Mouse (Mus musculus): ENCODE results near the gene Lag3.

Lag3 gene

DNA sequence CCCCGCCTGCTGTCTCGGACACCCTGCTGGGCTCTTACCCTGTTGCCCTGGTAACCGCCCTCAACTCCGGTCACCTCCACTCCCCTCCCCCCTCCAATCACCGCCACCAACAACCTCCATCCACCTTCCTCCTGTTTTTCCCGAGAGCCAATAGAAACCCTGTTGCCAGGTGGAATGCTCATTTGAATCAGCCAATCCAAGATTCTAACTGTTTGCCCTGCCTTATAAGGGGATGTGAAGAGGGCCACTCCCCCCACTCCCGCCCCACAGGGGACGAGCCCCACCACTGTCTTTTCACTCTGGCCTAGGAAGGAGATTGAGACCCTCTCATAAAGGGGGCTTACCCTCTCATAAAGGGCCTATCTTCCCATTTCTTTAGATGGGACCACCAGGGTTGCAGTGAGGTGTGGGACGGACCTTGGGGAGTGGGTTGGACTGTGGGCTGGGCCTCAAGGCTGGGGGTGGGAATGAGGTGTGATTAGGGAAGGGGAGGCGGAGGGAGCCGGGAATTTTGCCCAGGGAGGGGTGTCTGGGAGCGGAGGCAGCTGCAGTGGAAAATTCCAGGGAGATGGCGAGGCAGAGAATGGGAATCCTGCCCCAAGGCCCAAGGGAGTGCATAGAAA, 8.3 kb upstream of the Lag3 start, which contains the start of gene Ptms:
Gene Ptms, minus strand, starts transcription at position 409 of the 623 bp plus-strand sequence.
- peak; percentile 95 to 100 for DNase-seq

DNA sequence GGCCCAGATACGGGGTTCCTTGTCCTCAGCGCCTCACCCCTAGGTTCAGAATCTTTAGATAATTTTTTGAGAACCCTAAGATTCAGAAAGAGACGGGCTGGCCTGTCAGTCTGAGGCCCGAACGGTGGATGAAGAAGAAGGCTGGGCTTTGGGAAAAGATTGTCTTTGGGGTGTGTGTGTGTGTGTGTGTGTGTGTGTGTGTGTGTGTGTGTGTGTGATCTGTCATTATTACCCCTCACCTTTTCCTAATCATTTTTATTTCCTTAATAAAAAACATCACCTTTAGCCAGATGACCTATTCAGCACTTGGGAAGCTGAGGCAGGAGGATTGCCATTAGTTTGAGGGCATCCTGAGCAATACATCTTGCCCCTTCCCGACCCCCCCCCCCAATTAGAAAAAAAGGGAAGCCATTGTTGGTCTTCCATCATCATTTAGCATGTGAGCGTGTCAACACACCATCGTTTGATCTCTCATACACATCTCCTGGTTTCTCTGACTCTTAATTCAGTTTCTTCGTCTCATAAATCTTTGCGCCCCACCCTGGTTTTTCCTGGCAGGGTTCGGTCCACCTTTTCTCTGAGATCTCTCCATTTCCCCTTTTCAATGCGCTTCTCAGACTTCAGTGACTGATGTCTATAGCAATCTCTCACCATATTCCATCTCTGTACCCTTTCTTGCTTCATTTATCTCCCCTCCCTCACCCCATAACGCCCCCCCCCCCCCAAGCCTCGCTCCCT, 7.6 kb upstream of the Lag3 start:
- DNase-seq: peak in 1 of 2 experiments; percentile 50

DNA sequence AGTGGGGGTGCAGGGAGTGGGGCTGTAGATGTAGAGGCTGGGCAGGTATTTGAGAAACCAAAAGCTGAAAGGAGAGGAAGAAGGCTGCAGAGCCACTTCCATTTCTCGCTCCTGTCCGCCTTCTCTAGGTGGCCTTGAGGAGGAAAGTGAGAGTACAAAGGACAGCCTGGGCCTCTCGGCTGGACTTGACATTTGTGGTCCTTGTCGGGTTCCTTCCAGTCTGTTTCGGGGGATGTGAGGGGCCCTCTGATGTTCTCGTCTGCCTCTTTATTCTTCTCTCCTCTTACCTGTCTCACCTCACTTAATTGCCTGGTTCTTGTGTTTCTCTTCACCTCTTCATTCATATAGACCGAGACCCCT, 6.8 kb upstream of the Lag3 start:
- no peak for DNase-seq

DNA sequence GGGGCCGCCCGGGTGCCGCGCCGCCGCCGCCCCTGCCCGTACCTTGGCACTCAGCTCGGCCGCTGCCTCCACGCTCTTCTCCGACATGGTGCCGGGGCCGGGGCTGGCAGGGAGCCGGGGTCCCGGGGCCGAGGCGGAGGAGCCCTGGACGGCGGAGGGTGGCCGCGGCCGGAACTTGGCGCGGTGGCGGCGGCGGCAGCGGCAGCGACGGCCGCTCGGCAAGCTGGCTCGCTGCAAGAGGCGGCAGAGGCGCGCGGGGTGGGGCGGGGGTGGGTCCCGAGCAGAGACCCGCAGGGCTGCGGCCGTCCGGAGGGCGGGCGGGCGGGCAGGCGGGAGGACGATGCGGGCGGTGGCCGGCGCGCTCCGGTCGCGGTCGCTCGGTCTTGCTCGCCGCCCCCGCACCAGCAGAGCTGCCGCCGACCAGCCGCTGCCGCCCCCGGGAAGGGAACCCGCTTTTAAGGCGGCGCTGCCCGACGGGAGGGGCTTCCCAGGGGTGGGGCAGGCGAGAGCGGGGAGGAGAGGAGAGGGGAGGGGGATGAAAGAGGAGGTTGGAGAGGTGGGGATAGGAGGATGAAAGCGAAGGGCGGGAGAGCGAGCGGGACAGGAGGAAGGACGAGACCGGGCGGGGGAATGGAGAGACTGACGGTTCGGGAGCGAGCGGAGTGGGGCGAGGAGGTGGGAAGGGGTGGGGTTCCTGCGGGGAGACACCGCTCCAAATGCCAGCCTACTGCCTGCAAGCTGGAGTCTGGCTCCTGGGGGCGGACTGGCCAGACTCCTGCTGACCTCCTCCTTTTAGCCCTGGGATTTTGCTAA, 6.2 kb upstream of the Lag3 start:
- peak; percentile 92 to 99 for DNase-seq

DNA sequence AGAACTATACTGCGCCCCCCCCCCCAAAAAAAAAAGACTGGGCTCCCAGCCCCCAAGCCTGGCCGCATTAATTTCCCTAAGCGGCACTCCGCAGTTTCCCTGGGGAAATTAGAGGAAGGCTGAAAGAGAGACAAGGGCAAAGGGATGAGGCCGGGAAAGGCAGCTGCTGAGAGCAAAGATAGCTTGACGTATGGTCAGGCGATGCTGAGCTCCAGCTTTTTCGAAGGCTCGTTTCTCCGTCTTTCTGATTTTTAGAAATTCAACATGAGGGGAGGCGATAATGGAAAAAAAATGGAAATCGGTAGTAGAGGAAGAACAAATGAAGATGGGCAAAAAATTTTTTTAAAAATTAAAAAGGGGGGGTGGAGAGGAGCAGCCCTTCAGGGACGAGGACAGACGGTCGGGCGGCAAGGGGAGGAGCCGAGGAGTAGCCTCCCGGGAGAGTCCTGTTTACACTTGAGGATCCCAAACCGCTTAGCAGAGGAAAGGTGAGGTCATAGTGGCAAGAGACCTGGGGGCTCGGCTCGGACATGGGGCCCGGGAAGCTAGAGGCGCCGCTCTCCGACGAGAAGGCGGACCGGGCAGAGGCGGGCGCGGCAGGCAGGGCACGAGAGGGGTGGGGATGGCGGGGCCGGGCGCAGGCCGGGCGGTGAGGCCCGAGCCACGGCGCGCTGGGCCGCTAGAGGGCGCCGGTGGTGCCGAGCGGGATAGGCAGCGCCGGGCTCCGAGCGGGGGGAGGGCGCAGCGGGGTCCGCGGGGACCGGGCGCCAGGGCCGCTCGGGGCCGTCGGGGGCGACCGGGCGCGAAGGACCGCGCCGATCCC, 5.4 kb upstream of the Lag3 start:
- peak; percentile 93 to 99 for DNase-seq

DNA sequence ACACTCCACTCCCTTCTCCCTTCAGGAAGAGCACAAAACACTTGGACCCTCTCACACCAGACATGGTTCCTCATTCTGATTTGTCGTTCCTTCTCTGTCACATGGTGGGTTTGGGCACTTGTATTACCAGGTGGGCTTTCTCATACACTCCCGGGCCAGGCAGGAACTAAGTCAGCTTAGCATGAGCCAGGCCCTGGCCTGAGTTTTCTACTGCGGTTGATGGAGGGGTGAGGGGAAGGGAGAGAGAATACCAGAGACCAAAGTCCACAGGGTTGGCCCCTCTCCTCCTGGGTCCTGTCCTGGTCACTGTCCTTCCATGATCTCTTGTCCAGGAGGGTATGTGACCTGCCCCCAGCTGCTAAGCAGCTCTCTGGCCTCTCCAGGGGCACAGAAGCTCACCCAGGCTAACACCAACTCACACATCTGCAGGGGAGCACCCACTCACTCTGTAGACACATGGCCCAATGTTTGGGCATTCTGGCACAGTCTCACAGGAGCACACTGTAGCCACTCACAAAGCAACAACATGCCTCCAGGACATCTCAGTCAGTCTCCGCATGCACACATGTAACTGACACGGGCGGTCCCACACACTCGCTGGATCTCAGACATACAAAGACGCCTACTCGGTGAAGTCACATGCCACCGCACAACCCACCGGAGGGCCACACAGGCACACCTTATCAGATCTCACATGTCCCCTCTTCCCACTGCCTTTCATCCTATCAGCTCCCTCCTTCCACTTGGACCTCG, 4.6 kb upstream of the Lag3 start:
- peak; percentile 43 to 54 for DNase-seq

DNA sequence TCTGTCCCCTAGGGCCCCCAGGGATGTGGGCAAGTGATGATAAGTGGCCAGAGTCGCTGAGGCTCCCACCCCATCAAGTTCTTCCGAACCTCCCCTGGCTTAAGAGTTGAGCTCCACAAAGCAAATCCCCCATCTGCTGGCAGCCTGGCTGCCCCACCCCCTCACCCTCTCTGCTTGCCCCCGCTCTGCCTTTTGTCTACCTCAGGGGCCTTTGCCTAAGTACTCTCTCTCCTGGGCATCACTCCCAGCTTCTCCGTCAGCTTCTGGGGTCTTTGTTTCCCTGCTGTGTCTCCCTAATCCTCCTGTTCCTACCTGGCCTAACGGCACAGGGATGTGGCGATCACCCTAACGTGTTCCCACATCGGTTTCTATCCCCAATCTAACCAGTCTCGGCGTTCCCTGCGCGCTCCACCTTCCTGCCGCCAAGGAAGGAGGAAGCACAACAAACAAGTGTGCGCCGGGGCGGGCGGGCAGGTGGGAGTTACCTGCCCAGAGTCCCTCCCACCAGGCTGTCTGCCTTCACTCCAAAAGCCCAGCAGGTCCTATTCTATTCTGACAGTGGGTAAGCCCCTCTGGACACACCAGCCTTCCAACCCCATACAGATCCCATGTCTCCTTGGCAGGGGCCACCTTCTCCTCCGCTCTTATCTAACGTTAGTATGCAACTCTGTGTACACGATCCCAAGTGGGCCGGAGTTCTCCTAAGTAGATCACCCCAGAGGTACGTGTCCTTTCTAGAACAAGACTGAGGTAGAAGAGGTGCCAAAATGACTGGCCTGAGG, 3.8 kb upstream of the Lag3 start:
- peak; percentile 55 for DNase-seq

DNA sequence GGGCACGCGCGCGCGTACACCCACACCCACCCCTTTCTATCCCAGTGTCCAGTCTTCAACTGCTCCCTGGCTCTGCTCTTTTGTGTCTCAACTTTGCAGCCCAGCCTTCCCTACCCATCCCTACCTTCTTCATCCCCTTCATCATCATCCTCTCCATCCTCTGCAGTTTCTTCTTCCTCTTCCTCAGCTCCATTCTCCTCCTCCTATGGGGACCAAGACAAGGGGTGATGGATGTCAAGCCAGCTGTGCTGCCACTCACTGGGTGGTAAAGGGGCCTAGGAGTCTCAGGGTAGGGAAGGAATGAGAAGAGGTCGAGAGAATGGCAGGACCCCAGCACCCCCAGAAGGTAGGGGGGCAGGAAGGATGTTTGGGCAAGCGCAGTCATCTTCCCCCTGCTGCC, 3.0 kb upstream of the Lag3 start:
- no peak for DNase-seq

DNA sequence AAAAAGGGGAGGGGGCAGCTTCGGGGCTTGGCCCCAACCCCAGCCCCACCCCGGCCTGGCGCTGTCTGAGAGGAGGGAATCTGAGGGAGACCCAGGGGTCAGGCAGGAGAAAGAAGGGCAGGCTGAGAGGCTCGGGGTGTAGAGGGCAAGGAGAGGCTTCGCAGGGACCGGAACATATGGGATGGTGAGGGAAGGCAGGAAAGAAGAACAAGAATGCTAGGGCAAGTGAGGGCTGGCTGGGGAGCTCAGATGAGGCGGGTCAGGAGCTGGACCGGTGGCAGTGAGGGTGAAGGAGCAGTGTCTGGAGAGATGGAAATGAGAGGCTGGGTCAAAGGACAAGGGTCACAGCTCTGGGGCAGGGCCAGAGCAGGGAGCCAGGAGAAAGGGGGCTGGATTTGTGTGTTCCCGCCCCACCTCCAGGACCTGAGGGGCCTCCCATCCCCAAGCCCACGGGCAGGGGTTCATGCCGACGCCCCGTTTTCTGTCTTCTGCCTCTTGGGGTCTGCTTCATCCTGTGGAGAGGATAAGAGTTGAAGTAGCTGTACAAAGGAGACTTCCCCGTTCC, 2.3 kb upstream of the Lag3 start:
- no peak for DNase-seq

DNA sequence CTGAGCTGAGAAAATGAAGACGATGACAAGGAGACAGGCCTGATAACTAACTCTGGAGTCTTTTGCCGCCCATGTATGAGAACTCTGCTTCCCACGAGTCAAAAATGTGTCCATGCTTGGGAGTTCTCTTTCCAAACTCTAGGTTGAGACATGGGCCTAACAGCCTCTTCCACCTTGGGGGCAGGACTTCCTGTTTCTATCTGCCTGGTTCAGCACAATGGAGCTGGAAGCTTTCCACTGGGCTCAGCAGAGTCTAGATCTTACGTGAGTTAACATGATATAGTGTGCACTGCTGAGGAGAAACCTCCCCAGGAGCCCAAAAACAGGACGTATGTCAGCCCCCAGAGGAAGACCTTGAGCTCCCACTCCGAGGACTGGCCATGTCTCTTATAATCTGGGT, 1.7 kb upstream of the Lag3 start:
- DNase-seq: no peak

DNA sequence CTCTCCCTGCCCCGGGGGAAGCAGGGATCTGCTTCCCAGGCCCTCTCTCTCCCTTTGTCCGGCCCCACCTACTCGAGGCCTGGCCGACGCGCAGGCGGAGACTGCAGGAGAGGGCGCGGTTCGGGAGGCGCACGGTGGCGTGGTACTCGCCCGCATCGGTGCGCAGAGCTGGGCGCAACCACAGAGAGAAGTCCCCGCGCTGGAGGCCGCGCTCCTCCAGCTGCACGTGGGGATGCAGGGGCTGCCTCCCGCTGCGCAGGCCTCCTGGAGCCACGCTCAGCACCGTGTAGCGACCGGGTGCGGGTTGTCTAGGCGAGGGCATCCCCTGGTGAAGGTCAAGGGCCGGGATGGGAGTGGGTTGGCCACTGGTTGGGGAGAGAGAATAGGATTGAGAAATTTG, 1.5 kb downstream of the Lag3 start:
- DNase-seq: peak in 1 of 2 experiments; percentile 39

DNA sequence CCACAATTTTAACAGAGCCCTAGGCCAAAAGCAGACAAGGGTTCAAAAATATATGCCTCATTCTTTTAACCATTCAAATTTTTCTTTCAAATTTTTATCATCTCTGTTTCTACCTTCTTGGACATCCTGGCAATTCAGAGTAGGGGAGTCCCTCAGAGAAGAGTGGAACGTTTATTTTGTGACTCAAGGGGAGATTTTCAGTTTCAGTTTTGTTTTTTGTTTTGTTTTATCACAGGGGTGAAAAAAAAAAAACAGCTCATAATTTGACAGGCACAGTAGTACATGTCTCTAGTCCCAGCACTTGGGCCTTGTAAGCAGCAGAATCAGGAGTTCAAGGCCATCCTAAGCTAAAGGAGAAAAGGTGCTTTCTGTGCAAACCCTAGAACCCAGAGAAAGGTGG, 3.7 kb downstream of the Lag3 start:
- DNase-seq: no peak

DNA sequence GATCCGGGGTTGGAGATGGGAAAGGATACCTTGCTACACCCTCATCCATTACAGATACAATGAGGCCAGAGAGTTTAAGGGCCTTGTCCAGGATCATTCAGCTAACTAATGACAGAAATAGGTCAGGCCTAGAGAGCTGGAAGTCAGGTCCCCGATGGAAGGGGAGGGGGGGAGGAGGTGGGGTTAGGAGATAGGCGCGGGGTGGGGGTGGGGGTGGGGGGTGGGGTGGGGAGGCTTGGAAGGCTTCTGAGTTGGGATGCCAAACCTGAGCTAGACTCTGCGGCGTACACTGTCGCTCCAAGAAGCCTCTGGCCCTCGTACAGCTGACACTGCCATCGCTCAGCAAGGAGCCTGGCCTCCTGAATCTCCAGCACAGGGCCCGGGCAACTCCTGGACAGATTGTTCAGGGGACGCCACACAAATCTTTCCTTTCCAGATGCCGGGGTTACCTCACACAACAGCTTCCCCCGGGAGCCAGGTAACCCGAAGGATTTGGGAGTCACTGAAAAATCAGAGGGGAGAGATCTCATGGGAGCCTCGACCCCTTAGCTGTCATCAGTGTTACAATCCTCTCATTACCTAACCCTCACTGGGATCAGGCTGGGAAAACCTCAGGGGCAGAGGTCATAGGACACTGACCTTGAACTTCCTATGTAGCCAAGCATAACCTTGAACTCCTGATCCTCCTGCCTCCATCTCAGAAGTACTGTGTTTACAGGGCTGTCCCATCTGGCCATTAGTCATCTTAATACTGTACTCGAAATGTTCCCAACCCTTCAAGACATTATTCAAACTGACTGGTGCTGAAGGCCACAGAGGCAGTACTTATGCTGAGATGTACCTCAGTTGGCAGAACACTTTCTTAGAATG, 6.3 kb downstream of the Lag3 start:
- peak; percentile 33 to 36 for DNase-seq

DNA sequence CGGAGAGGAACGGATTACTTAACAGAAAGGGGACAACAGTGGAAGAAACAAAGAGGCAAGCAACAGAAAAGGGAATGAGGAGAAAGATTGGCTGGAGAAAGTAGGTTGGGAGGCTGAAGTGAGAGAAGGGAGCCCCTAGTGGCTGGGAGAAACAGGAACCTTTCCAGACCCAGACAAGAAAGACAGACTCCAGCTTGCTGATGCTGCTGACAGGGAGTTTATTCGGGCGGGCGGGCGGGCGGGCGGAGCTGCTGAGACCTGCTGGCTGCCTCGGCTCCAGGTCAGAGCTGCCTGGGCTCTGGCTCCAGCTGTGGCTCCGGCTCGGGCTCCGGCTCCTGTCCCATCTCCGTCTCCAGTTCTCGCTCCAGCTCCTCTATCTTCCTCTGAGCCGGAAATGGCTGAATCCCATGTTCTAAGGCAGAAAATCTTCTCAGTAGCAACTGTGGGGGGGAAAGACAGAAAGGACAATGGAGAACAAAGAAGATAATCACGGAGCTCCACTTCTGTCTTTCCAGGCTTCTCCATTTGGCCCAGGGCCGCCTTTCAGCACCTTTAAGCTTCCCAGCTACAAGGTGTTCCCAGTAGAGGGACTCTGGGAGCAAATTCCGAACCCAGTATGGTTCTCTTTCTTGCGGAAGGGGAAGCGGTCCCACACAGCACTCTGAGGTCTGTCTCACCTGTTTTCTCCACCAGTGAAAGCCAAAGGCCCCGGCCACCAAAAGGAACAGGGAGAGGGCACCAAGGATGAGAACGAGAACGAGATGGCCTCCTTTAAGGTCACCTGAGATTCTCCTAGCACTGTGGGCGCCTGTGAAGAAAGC, 7.1 kb downstream of the Lag3 start:
- DNase-seq: peak; percentile 78 to 83

DNA sequence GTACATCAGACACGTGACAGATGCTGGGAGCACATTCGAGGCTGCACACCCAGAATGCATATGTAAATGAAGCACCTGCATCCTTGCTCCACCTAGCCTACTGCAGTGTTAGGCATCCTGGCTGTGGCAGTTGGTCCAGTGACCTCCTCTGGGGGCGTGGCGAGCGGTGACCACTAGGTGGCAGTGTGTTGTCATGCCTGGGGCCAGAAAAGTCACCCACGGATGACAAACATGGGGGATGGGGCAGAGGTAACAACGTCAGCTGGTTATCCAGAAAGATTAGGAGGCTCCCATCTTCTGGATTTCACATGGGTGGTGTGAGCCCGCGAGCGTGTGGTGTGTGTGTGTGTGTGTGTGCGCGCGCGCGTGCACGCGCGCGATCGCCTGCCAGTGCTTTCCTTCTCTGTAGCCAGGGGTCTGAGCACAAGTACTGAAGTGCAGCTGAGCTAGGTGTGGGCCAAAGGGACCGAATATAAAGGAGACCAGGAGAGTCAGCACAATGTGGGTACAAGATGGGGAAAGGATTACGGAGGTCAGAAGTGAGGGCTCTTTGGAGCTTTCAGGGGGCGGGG, 7.8 kb downstream of the Lag3 start:
- DNase-seq: peak; percentile 98 to 99

DNA sequence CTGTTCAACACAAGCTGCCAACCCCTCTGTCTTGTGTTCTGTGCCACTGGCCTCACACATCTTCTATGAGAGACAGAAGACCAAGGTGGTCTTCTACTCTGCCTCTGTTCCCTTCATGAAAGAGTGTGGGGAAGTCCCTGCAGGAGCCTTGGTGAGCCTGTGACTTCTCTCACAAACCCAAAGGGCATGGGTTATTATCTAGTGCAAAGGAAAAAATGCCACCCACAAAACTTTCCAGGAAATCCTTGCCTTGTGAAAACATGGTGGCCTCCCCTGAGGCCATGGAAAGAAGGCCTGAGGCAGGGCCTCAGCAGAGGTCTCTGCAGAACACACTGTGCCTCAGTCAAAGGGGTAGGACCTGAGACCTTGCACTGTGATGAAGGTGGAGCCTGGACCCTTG, 9.7 kb downstream of the Lag3 start:
- no peak for DNase-seq

DNA sequence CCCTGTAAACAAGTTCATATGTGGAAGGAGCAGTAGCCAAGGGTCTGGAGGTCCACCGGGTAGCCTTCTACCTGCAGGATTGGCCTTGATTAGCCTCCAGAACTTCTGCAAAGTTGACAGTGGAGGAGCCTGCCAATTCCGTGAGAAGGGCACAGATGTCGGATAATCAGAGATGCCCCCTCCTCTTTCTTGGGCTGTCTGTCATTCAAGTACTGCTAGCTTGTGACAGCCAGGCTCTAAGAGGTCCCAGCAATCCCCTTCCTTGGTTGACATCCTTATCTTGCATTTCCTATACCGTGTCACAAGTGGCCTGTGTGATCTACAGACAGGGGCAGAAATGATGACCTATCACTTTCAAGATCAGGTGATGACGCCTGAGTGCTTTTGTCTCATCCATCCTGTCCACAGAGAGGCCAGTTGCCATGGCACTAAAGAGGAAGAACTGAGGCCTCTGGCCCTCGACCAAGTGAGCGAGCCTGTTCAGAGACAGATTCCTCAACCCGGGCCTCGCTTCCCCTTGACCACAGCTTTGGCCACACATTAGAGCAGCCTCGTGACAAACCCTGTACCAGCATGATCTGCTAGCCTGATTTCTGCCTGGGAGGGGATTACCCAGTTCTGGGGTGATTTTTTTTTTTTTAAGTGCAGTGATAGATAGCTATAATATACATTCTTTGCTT, 10.6 kb downstream of the Lag3 start:
- no peak for DNase-seq
